Comparison of ENCODE assay signal across 29 mouse cellular contexts in the genomic region with DNA sequence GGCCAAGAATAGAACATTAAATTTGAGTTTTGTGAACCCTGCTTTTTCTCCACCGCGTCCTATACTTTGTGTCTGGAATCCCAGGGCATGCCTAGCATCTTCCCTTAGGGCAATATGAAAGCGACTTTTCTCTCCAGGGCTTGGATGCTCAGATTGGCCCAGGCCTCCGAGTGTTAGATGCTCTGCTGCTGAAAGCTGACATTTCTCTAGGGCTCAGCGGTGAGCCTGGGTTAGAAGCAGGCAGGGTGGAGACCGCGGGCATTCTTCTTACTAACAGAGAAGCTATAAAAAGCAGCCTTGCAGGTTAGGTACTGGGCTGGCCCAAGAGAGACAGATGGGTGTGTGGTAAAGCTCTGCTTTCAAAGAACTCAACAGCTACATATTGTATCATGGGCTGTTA.
"Had no signal": no experiment of that assay in that cellular context is flagged by ENCODE, and none has a peak within 500 bp of the region (broad histone marks: within the 10 kb centered on the region; RNA-seq: fewer than 3 reads in every experiment).

No protein-coding gene starts in this region.

- H3K36me3 ChIP-seq: heart, embryonic 12.5 days; heart, embryonic 13.5 days; heart, embryonic 15.5 days; hindbrain, embryonic 10.5 days; hindbrain, embryonic 12.5 days; hindbrain, embryonic 13.5 days; hindbrain, embryonic 15.5 days; intestine, embryonic 15.5 days; kidney, embryonic 15.5 days had no signal

- H3K27ac ChIP-seq: heart, embryonic 13.5 days; heart, embryonic 15.5 days; hindbrain, embryonic 10.5 days; hindbrain, embryonic 12.5 days; hindbrain, embryonic 13.5 days; hindbrain, embryonic 14.5 days; hindbrain, embryonic 15.5 days; hindbrain, postnatal 0 days; intestine, embryonic 15.5 days; kidney, embryonic 15.5 days; kidney, postnatal 0 days; layer of hippocampus, adult 2 months; left cerebral cortex, adult 2 months had no signal

- H3K4me1 ChIP-seq: intestine, embryonic 15.5 days; kidney, embryonic 15.5 days had no signal

- H3K9me3 ChIP-seq: heart, embryonic 15.5 days; hindbrain, embryonic 10.5 days; hindbrain, embryonic 12.5 days; hindbrain, embryonic 13.5 days; hindbrain, embryonic 15.5 days; intestine, embryonic 15.5 days; kidney, embryonic 15.5 days had no signal

- H3K27me3 ChIP-seq: heart, embryonic 12.5 days; heart, embryonic 13.5 days; heart, embryonic 15.5 days; hindbrain, embryonic 12.5 days; hindbrain, embryonic 13.5 days; hindbrain, embryonic 15.5 days; intestine, embryonic 15.5 days; kidney, embryonic 15.5 days had no signal

- H3K4me3 ChIP-seq: heart, embryonic 12.5 days; heart, embryonic 13.5 days; heart, embryonic 15.5 days; hindbrain, embryonic 10.5 days; hindbrain, embryonic 12.5 days; hindbrain, embryonic 13.5 days; hindbrain, embryonic 15.5 days; intestine, embryonic 15.5 days; kidney, embryonic 15.5 days; layer of hippocampus, adult 2 months; left cerebral cortex, adult 2 months had no signal

- DNase-seq: heart, postnatal 10 days; heart, postnatal 14 days; heart, postnatal 36 days; kidney, adult 11 months; kidney, adult 18-20 months; kidney, adult 2 months; kidney, adult 8-10 months; kidney, adult 9 months; kidney, postnatal 10 days; kidney, postnatal 14 days; kidney, postnatal 25 days; kidney, postnatal 36 days; kidney, postnatal 4 days; layer of hippocampus, adult 9-11 months; layer of hippocampus, postnatal 36 days had no signal
